Mouse (Mus musculus) gastrocnemius, adult 8-10 months (tissue): ENCODE measurements around the gene Efr3b. TPM values are rescaled to one million over a fixed set of nuclear protein-coding genes. Genes with fewer than 3 reads are reported as not detected.
"Not testable (repeated sequence)": the region's sequence is repeated elsewhere in the genome, so short reads cannot be mapped to it uniquely, and the experiment has no call there.

Experiments used
- DNase-seq, 2 experiments: peaks; one replicate each; pipeline ENCODE4 v3.0.0; 2022; ENCODE audit warnings: low spot score in 2 of 2
- total RNA-seq, 4 experiments: library from RNA; stranded (reverse); gene quantifications; 2 replicates each; pipeline ENCODE4 v1.2.4; 2022

Efr3b gene
- total RNA-seq, 4 experiments from 2014 or later, result 2.0 to 5.9 (median 3.4) TPM

- DNase-seq, result peak; percentile 75 to 79
Observed at GRCm38 (mm10) chr12:3981350-3982131, 57.2 kb downstream of the Efr3b start.

- DNase-seq, result no peak
Observed at GRCm38 (mm10) chr12:3980991-3981349, 57.7 kb downstream of the Efr3b start.

GRCm38 (mm10) chr12:3973169-3973568, 65.5 kb downstream of the Efr3b start:
- DNase-seq, result not testable (repeated sequence)

- DNase-seq, result no peak
Observed at GRCm38 (mm10) chr12:3968380-3968779, 70.3 kb downstream of the Efr3b start.

- no peak for DNase-seq
Observed at GRCm38 (mm10) chr12:3967196-3967595, 71.5 kb downstream of the Efr3b start.

- no peak for DNase-seq
Observed at GRCm38 (mm10) chr12:3960553-3960952, 78.2 kb downstream of the Efr3b start.

GRCm38 (mm10) chr12:3959791-3960543, 78.7 kb downstream of the Efr3b start:
- peak; percentile 68 to 77 for DNase-seq

- DNase-seq, result no peak
Observed at GRCm38 (mm10) chr12:3956351-3956750, 82.4 kb downstream of the Efr3b start.

- no peak for DNase-seq
Observed at GRCm38 (mm10) chr12:3955371-3955770, 83.3 kb downstream of the Efr3b start.

- DNase-seq, result no peak
Observed at GRCm38 (mm10) chr12:3954651-3955050, 84.1 kb downstream of the Efr3b start, which contains the start of gene Pomc. TSS of gene Pomc (plus strand) at chr12:3954951.

- no peak for DNase-seq
Observed at GRCm38 (mm10) chr12:3947503-3947902, 91.2 kb downstream of the Efr3b start.

GRCm38 (mm10) chr12:3944454-3945073, 94.2 kb downstream of the Efr3b start:
- no peak for DNase-seq

GRCm38 (mm10) chr12:3942026-3942425, 96.7 kb downstream of the Efr3b start:
- DNase-seq, result no peak

- not testable (repeated sequence) for DNase-seq
Observed at GRCm38 (mm10) chr12:3930090-3930865, 108.4 kb downstream of the Efr3b start.

GRCm38 (mm10) chr12:3928841-3929240, 109.9 kb downstream of the Efr3b start:
- DNase-seq, result peak; percentile 13 to 47

GRCm38 (mm10) chr12:3926127-3926526, 112.6 kb downstream of the Efr3b start:
- DNase-seq, result peak; percentile 31 to 49

GRCm38 (mm10) chr12:3919423-3919822, 119.3 kb downstream of the Efr3b start:
- DNase-seq, result no peak

GRCm38 (mm10) chr12:3918577-3918976, 120.1 kb downstream of the Efr3b start:
- no peak for DNase-seq

- no peak for DNase-seq
Observed at GRCm38 (mm10) chr12:3917668-3918341, 120.9 kb downstream of the Efr3b start.

- DNase-seq, result no peak
Observed at GRCm38 (mm10) chr12:3915852-3916251, 122.9 kb downstream of the Efr3b start.
